Mouse (Mus musculus) left cerebral cortex, postnatal 25 days (tissue): ENCODE measurements around the gene Ramp2. TPM values are rescaled to one million over a fixed set of nuclear protein-coding genes. Genes with fewer than 3 reads are reported as not detected.

ENCODE experiments used
- DNase-seq, 2 experiments: peaks; one replicate each; pipeline ENCODE4 v3.0.0; 2022; ENCODE audit warnings: low spot score in 2 of 2, mixed read lengths in 1 of 2
- intact Hi-C: fragments of 180-260 bp; cut with DNase I; formaldehyde crosslinking; loops from one replicate; pipeline ENCODE4 v1.15.1; 2025
- total RNA-seq, 2 experiments: library from RNA; stranded (reverse); gene quantifications; 2 replicates each; pipeline ENCODE4 v1.2.3; 2021

Gene Ramp2
- total RNA-seq, 2 experiments from 2014 or later = 39.9 to 44.5 TPM

DNA sequence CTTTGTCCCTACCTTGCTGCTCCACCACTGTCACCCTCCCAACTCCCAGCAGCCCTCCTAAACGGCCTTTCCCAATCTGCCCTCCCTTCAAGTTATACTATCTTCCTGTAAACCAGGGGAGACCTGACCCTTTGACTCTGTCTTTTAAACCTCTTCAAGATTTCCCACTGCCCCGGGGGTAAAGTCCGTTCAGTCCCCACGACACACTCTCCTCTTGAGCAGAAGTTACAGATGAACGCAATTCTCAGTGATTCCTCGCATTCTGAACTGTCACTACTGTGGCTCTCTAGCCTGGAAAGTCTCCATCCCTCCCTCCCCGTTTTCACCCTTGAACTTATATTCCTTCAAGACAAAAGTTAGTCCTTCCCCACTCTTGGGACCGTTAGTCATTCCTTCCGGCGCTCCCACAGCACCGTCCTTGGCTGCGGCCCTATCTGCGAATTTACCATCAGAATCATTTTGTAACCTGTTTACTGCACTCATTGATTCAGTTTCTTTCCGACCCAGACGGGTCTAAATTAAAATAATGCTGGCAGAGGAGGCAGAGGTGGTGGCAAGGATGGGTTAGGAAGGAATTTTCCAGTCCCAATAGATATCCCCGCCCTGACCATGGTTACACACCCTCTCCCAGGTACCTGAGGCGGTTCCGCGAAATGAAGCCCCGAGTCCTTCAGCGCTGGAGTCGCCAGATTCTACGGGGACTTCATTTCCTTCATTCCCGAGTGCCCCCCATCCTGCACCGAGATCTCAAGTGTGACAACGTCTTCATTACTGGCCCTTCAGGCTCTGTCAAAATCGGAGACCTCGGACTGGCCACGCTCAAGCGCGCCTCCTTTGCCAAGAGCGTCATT, 17.5 kb downstream of the Ramp2 start:
- intact Hi-C loops = no loop called here

GRCm38 (mm10) chr11:101263989-101264280, 18.1 kb downstream of the Ramp2 start:
- DNase-seq = no peak
- intact Hi-C loops = no loop called here

More for the DNA sequence above, 17.5 kb downstream of the Ramp2 start:
- no peak for DNase-seq

- intact Hi-C loops = no loop called here
- no peak for DNase-seq
Observed at GRCm38 (mm10) chr11:101264954-101265471, 19.2 kb downstream of the Ramp2 start.

DNA sequence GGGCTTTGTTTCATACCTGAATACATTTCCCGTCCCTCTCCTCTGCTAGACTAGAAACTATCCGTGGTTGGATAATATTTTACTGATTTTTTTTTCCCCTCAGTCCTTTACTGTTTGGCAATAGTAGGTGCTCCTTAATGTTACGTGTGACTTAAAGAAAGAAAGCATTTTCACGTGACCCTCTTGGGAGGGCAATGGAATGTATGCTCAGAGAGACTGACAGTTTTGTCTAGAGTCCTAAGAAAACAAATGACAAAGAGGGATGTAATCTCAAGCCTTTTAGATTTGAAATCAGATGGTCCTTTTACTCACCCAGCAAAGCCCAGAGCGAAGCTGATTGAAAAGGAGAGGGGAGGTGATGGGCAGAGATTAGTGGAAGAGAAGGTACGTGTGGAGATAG, 20.1 kb downstream of the Ramp2 start:
- intact Hi-C loops = no loop called here
- DNase-seq = no peak

DNA sequence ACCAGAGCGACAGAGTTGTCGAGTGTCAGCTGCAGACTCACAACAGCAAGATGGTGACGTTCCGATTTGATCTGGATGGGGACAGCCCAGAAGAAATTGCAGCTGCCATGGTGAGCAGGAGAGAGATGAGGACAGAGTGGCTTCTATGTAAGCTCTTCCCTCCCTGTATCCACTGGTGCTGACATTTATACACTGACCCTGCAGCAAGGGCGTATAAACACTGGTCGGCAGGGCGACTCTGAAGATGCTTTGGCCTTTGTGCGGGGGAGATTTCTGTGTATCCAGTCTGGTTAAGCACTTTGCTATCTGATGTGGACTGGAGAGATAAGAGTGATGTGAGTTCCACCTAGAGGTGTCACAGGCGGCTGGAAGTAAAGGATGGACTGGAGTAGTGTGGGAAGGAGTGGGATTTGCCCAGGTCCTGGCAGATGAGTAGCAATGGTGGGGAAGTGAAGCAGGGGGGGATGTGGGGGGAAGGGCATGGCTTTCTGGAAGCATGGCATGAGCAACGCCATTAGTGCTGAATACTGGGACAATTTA, 23.8 kb downstream of the Ramp2 start:
- intact Hi-C loops = no loop called here
- no peak for DNase-seq

DNA sequence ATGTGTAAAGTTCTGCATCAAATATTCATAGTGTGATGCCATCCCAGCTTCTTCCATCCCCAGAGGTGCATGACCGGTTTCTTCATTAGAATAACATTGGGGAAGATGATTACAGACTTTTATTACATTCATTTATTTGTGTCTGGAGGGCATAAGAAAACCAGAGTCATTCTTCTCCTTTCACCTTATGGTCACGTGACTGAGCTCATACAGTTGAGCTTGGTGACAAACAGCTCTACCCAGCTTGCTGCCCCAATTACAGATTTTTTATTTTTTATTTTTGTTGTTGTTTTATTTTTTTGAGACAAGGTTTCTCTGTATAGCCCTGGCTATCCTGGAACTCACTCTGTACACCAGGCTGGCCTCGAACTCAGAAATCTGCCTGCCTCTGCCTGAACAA, 26.6 kb downstream of the Ramp2 start:
- intact Hi-C loops = no loop called here
- no peak for DNase-seq

DNA sequence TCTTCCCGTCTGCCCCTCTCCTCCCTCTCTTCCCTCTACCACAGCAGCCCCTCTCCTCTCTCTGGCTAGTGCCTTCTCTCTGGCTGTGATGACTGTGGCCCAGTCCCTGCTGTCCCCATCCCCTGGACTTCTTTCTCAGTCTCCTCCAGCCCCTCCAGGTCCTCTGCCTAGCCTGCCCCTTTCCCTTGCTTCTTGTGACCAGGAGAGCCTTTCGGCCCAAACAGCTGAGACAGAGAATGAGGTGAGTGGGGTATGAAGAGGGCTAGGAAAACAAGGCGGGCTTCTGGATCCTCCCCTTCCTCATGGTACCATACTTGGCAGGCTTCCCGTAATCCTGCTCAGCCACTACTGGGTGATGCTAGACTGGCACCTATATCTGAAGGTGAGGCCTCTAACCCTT, 29.5 kb downstream of the Ramp2 start:
- DNase-seq = no peak
- intact Hi-C loops = no loop called here

DNA sequence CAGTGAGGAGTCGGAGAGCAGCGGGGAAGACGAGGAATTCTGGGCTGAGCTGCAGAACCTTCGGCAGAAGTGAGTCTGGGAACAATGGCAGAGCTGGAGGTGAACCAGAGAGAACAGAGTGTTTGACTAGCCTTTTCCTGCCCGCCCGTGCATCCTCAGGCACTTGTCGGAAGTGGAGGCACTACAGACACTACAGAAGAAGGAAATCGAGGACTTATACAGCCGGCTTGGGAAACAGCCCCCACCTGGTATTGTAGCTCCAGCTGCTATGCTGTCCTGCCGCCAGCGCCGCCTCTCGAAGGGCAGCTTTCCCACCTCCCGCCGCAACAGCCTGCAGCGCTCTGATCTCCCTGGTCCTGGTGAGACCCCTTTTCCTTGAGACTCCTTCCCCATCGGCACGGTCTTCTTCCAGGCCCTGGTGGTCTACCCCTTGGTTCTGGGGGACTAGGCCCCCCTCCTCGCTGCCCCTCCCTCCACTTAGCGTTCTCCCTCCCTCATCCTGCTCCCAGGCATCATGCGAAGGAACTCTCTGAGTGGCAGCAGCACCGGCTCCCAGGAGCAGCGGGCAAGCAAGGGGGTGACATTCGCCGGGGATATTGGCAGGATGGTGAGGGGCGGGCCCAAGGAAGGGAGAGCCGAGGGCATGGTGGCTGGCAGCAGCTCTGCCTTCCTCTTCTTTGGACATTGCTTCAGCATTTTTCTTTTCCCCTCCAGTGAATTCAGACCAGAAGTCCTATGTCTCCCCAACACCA, 30.7 kb downstream of the Ramp2 start:
- intact Hi-C loops = no loop called here
- DNase-seq = no peak

- intact Hi-C loops = loop anchor here (2.0 kb wide), 1 partner anchor 19 kb away; no protein-coding TSS in a partner anchor
- DNase-seq = peak in 1 of 2 experiments; percentile 66
Observed at GRCm38 (mm10) chr11:101277381-101278222, 31.8 kb downstream of the Ramp2 start.

DNA sequence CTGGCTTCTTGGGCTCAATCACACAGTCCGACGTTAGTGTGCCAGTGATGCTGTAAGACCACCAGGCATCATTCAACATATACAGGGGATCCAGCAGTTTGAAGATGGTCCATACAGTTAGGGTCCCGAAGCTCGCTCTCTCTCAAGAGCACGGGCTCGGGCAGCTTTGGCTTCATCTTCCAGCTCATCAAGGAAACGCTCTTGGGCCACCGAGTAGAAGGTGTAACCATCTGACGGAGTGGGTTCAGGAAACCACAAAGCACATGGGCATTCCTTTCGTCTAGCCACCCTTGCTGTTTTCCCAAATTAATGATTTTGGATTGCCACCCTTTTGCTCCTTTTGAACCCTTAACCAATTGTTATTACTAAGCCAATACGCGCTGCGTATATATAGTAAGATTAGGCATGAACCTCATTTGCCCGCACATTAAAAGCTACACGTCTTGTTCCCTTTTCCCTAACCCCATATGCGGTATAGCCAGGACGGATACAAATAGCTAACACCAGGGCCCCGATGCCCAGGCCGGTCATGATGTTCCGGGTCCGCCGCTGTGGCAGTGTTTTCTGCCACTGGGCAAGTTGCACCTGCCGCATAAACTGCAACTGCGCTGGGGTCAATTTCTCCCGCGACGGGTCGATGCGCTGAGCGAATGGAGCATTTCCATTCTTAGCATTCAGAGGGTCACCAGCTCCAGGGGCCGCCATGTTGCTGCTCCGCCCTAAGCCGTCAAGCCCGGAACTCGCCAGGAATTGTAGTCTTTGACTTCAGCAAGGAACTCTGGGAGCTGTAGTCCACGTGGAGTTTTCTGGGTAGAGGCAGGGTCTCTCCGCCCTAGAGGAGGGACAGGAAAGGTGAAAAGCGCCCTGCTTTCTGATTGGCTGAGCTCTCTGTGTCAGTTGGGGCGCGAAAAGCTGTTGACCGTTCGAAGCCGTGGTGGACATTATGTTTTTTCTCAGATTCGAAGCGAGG, 32.7 kb downstream of the Ramp2 start, which contains the start of the genes Cntd1 and Coa3:
Gene Cntd1 (plus strand): TSS at position 790 of the 970 bp plus-strand sequence.
Gene Coa3 (minus strand): TSS at position 892 of the 970 bp plus-strand sequence.
- intact Hi-C loops = loop anchor here (2.0 kb wide), 1 partner anchor 20 kb away; no protein-coding TSS in a partner anchor
- DNase-seq = peak; percentile 85 to 93

DNA sequence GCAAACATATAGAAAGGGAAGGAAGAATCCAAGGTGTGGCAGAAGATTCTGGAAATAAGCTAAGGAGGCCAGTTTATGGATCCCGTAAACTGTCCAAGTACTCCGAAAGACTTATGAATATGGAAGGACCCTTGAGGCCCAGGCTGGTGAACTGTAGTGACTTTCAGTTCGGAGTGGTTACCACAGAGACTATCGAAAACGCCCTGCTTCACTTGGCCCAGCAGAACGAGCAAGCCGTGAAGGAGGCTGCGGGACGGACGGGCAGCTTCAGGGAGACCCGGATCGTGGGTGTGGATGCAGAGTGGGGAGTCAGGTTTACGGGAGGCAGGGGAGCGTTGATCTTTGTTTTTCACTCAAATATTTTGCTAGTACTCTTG, 33.4 kb downstream of the Ramp2 start:
- DNase-seq = no peak
- intact Hi-C loops = loop anchor here (2.0 kb wide), 1 partner anchor 20 kb away; no protein-coding TSS in a partner anchor

GRCm38 (mm10) chr11:101280837-101281236, 35.0 kb downstream of the Ramp2 start:
- intact Hi-C loops = no loop called here
- DNase-seq = no peak

DNA sequence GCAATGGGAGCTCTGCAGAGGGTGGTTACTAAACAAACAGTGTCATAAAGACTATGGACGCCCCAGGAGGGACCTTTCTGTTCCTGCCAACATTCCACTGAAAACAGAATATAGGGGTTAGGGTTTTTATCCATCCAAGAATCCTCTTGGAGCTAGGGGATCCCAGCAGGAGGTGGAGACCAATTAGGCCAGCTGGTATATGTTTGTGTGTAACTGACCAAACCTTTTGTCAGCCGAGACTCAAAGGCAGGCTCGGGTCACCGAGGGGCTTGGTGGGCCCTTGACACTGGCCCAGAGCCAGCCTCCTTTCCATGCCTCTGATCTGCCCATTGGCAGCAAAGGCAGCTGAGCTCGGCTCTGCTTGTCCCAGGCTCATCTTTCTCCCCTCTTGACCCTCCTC, 37.1 kb downstream of the Ramp2 start:
- DNase-seq = no peak
- intact Hi-C loops = no loop called here

- DNase-seq = no peak
- intact Hi-C loops = no loop called here
Observed at GRCm38 (mm10) chr11:101283805-101284204, 38.0 kb downstream of the Ramp2 start.

DNA sequence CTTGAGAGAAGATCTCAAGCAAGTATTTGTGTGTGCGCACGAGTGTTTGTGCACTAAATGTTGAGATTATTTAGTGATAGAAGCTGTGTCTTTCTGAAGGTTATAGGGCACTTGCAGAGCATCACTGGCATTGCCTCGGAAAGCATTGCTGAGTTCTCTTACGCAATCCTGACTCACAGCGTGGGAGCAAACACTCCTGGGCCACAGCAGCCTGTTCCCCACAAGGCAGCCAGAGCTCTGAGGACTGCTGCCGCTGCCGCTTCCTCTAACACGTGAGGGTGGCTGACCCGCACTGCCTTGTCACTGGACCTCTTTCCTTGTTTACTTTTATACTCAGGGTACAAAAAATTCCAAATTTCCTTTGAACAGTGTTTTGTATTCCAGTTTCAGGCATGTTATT, 41.5 kb downstream of the Ramp2 start:
- intact Hi-C loops = no loop called here
- peak in 1 of 2 experiments; percentile 32 for DNase-seq

- no peak for DNase-seq
- intact Hi-C loops = no loop called here
Observed at GRCm38 (mm10) chr11:101291231-101291630, 45.4 kb downstream of the Ramp2 start.

GRCm38 (mm10) chr11:101295191-101295590, 49.4 kb downstream of the Ramp2 start:
- DNase-seq = no peak
- intact Hi-C loops = no loop called here

- DNase-seq = no peak
- intact Hi-C loops = no loop called here
Observed at GRCm38 (mm10) chr11:101300881-101301280, 55.1 kb downstream of the Ramp2 start.
